Mouse (Mus musculus) cortical plate, adult 2 months (tissue): Measurements from ENCODE around the gene Nbea.

Source experiments
- CTCF ChIP-seq: fragments of 200-500 bp; IDR thresholded peaks from 2 replicates; pipeline ENCODE4 v1.5.1; 2011; ENCODE audit warnings: mild to moderate bottlenecking, control low read depth, low read length; ENCODE audit not compliant: insufficient read depth; ENCODE audit errors: extremely low read depth
- POLR2A ChIP-seq: fragments of 200-500 bp; IDR thresholded peaks from 2 replicates; pipeline ENCODE4 v1.6.1; 2011; ENCODE audit warnings: mild to moderate bottlenecking, low read length, control low read depth; ENCODE audit not compliant: insufficient read depth; ENCODE audit errors: extremely low read depth

DNA sequence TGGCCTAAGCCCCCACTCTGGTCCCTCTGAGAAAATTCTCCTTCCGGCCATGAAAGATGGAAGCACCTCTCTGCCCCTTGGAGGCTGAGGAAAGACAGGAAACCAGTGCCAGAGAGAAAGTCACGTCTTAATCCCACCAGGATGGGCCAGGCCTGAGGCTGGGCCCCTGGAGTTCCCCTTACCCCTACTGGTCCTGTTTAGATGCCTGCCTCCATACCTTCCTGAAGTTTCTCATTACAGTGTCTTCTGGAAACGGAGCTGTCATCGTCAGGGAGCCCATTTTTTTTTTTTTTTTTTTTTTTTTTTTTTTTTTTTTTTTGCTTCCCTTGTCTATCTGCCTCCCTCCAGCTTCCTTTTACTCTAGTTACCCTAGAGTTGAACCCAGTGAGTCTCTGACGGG, 571.5 kb downstream of the Nbea start:
- TF ChIP-seq POLR2A: no peak
- no peak for TF ChIP-seq CTCF
